Mouse (Mus musculus) myocyte (in vitro differentiated cells): ENCODE results near the gene Entpd1.

ENCODE experiments used
- E2F4 ChIP-seq: IDR thresholded peaks from one replicate; pipeline ENCODE4 v1.6.1; 2011; ENCODE audit warnings: mild to moderate bottlenecking, control low read depth, moderate library complexity; ENCODE audit not compliant: insufficient read depth
- MAX ChIP-seq: IDR thresholded peaks from one replicate; pipeline ENCODE4 v1.6.1; 2011; ENCODE audit warnings: low read depth, mild to moderate bottlenecking, control low read depth
- MYOG ChIP-seq, 3 experiments: IDR thresholded peaks; one replicate each; pipeline ENCODE4 v1.6.1; 2011; ENCODE audit warnings: control low read depth in 2 of 3, low read depth in 2 of 3, mild to moderate bottlenecking in 2 of 3; ENCODE audit not compliant: insufficient read length in 2 of 3, control insufficient read depth in 1 of 3, insufficient read depth in 1 of 3
- POLR2A ChIP-seq: IDR thresholded peaks from one replicate; pipeline ENCODE4 v1.6.1; 2011; ENCODE audit warnings: low read depth, mild to moderate bottlenecking, control low read depth, moderate library complexity; ENCODE audit not compliant: insufficient read length
- REST ChIP-seq: IDR thresholded peaks from one replicate; pipeline ENCODE4 v1.6.1; 2011; ENCODE audit warnings: mild to moderate bottlenecking, control low read depth, moderate library complexity; ENCODE audit not compliant: insufficient read depth, insufficient read length
- SRF ChIP-seq: IDR thresholded peaks from one replicate; pipeline ENCODE4 v1.6.1; 2011; ENCODE audit warnings: low read depth; ENCODE audit not compliant: control insufficient read depth, insufficient read length
- USF1 ChIP-seq: IDR thresholded peaks from one replicate; pipeline ENCODE4 v1.6.1; 2011; ENCODE audit warnings: low read depth, mild to moderate bottlenecking, control low read depth, moderate library complexity

DNA sequence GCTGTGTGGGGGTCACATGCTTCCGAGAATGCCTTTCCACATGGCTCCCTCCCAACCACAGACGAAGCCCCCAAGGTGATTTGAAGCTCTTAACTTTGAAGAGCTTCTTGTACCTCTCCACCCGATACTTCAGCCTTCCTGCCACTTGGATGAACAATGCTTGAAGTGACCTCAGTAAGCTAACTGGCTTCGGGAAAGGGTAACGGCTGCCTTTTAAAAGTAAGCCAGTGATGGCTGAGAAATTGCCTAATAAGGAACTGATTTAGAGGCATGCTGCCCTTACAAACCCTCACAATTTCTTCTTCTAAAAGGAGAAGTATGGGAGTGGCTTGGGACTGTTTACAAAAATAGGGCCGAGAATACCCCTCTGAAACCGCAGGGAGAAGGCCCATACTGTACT lies 81.0 kb downstream of the Entpd1 start:
- TF ChIP-seq MYOG (IDR thresholded peaks at IDR 0.05; ENCODE audit: control insufficient read depth in 1 of 3, insufficient read depth in 1 of 3, insufficient read length in 2 of 3, low read depth in 2 of 3) (no peak), REST (no peak), POLR2A (no peak), E2F4 (no peak), USF1 (no peak), MAX (no peak), SRF (no peak)
